Mouse (Mus musculus) urinary bladder, adult 2 months (tissue): ENCODE data around the gene Adora3. TPM values are rescaled to one million over a fixed set of nuclear protein-coding genes. Genes with fewer than 3 reads are reported as not detected.

ENCODE experiments used
- DNase-seq: peaks from one replicate; pipeline ENCODE4 v3.0.0; 2022; ENCODE audit warnings: low spot score
- polyA plus RNA-seq: library from polyadenylated mRNA; depleted of rRNA; stranded (reverse); fragments of >200 nt; gene quantifications from 2 replicates; pipeline ENCODE4 v1.2.3, GENCODE M21; 2012; rRNA removed

Adora3 gene
- polyA plus RNA-seq, 1 experiment: 0.41 TPM

DNA sequence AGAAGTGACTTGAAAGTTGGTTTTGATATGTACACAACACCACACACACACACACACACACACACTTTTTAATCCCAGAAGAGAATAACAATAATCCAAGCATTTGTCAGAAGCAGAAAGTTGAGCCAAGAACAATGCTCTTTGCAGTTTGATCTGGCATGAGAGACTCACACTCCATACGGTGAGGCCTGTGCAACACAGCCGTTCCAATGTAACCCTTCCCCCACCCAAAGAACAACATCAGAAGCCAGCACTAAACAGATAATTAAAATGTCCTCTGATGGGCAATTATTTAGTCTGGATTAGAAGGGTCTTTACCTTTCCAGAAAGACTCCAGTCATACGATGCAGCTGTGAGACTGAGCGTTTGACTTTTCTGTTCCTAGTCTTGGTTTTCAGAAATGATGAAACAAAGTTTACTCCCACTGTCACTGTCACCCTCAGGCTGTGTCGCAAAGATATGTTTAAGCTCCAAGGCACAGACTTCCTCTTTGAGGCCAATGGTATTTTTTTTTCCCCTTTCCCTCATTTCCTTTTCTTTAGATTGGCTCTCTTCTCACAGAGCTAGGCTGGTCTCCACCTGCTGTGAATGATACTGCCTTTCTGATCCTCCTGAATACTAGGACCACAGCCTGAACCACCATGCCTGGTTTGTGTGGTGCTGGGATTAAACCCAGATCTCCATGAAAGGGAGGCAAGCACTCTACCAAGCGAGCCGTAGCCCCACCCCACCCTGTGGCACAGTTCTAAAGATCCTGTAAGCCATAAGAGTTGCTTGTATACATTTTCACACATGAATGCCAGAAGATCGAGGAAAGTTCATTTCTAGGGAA is 61.8 kb downstream of the Adora3 start, which contains the start of gene I830077J02Rik:
I830077J02Rik (minus strand) TSS at position 425 of the 832 bp plus-strand sequence.
- no peak for DNase-seq

DNA sequence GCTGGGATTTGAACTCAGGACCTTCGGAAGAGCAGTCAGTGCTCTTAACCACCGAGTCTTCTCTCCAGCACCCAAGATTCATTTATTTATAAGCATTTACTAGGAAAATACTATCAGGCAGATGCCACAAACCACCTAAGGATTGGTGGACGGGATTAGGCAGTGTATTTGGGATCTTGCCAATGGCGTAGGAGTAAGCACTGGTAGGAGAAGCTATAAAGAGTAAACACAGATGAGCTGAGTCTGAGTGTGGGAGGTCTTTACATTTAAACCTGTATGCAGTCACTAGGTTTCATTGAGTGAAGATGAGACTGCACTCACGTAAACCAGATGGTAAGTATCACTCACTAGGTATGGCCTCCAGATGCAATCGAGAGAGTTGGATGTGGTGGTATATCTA is 63.3 kb downstream of the Adora3 start:
- no peak for DNase-seq

DNA sequence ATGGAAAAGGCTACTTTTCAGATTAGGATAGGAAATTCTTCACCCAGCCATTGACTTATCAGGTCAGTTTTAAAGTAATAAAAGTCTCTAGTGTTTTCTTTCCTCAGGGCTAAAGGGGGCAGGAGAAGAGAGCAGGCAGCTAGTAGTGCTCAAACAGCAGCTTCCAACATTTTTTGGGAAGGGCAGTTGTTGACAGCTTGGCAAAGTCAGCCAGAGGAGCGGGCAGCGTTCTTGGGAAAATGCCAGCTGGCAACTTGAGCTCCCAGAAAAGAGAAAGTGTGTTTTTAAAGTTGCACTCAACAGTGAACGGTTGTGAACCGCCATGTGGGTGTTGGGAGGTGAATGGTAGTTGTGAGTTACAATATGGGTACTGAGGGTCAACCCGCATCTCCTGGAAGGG is 64.4 kb downstream of the Adora3 start:
- no peak for DNase-seq

DNA sequence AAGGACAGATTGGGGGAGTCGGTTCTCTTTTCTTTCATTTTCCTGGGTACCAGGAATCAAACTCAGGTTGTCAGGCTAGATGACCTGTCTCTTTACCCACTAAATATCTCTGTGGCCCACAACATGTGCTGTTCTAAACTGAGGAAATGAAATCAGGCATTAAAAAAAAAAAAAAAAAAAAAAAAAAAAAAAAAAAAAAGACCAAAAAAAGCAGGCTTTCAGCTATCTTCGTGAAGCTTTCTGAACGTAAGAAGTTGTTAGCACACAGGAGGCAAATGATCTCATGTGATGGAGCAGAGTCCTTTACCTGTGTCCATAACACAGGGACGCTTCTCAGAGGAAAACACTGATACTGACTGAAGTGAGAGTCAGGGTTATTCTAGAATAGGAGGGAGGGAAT is 65.5 kb downstream of the Adora3 start:
- no peak for DNase-seq

DNA sequence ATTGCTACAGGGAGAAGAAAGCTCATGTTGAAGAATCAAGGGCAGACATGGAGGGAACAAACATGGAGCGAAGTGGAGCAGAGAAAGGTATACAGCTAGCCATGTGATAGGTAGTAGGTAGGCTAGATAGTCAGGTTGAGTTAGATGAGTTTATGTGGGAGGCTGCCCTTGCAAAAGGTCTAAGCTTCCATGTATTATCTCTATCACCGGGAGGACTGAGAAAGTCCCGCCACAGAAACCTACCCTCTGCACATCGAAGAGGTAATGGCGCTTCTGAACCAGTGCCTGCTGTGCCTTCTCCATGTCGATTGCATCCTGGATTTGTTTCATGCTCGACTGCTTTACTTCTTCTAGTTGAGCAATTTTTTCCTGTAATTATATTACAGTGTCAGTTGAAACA is 80.7 kb downstream of the Adora3 start:
- DNase-seq: no peak

DNA sequence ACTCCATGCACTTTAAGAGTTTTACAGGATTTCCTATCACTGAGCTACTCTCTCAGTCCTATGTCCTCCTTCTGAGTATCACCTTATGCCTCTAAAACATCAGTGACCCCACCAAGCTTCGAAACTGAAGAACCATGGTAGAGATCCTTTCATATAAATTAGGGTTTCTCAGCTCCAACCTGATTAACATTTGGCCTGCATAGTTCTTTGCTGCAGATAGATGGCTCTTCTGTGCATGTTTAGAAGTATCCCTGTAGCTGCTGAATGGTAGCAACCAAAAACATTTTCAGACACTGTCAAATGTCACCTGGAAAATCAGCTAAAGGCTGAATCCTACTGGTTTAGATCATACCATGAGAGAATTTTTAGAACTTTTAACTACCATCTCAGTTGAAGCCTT is 86.6 kb downstream of the Adora3 start:
- DNase-seq: no peak

DNA sequence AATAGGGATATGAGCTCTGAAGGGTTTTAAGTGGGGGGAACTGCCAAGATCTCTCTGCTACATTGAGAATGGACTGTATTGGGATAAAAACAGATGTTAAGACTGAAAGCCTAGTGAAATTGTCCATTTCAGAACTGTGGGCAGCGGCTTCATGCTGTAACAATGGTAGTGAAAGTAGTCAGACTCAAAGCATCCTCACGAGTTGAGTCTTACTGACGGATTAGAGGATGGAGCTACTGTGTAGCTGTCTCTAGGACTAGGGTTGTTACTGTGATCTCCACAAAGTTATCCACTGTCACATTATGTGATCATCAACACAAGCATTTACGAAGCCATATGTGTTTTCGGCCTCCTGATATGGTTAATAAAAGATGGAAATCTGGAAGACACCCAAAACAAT is 87.5 kb downstream of the Adora3 start:
- DNase-seq: no peak

Other genes starting within 250 kb of the Adora3 start
- 10.4 and 10.8 TPM in 2 replicates for gene Ddx20, start 183.3 kb upstream of the Adora3 start, polyA plus RNA-seq
- 19.8 and 27.1 TPM in 2 replicates for gene Inka2, start 166.3 kb upstream of the Adora3 start, polyA plus RNA-seq
- 91.4 and 106 TPM in 2 replicates for gene Rap1a, start 69.5 kb upstream of the Adora3 start, polyA plus RNA-seq
- gene Tmigd3, start within 50 bp of the Adora3 start, polyA plus RNA-seq: 0.13 and 0.14 TPM in 2 replicates
- gene I830077J02Rik, start 61.8 kb downstream of the Adora3 start, polyA plus RNA-seq: 0.58 and 0.78 TPM in 2 replicates
- gene Wdr77, start 88.5 kb downstream of the Adora3 start, polyA plus RNA-seq: 40.7 and 44.1 TPM in 2 replicates
- 206 and 214 TPM in 2 replicates for gene Atp5f1, start 89.2 kb downstream of the Adora3 start, polyA plus RNA-seq
- 3.1 and 4.2 TPM in 2 replicates for gene Ovgp1, start 102.9 kb downstream of the Adora3 start, polyA plus RNA-seq
- gene Pifo, start 143.8 kb downstream of the Adora3 start, polyA plus RNA-seq: not detected in 2 replicates
- gene Chil5, start 162.0 kb downstream of the Adora3 start, polyA plus RNA-seq: 0.06 and 0.15 TPM in 2 replicates
- gene Chia1, start 242.4 kb downstream of the Adora3 start, polyA plus RNA-seq: 0.15 and 0.45 TPM in 2 replicates